Mouse (Mus musculus): ENCODE measurements at regions not wholly inside any gene's neighbourhood (a gene's known extent, or its start where the extent isn't known, plus 50 kb on each side); places are given as distances from the start of the nearest gene placed in this dataset.
"Not testable (repeated sequence)": the region's sequence is repeated elsewhere in the genome, so short reads cannot be mapped to it uniquely, and the experiment has no call there.

DNA sequence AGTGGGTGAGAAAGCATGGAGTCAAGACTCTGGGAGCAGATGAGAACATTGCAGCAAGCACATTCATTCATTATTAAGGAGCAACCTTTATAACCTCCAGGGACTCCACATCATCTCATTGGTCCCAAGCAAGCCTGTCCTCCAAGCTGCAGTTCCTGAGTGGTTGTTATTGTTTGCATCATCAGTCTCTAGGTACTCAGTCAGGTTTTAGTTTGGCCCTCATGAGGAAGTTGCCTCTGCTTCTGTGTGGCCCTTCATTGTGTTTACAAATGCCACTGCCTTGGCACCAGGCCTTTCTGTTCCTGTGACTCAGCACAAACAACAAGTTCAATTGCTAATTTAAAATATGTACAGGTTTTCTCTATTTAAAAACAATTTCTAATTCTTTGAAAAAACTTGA, 323.8 kb upstream of the Pabpc4l start:
- no peak for DNase-seq

GRCm38 (mm10) chr3:46764939-46765338, 316.9 kb upstream of the Pabpc4l start:
- DNase-seq, result no peak

DNA sequence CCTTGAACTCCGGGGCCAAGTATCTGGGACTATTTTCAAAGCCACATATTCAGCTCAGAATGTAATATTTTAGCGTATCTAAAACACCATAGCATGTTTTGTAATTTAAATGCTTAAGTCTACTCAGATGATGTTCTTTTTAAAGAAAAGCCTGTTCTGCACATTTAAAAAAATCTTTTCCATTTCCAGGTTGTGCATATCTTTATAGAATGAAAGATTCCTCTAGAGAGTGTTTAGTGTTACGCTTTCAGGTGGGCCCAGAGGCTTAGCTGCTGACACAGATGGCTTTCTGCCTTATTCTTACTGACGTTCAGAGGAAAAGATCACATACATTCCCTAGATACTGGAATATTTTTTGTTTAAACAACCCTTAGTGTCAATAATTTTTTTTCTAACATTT, 310.5 kb upstream of the Pabpc4l start:
- DNase-seq, result no peak

- DNase-seq, result no peak
Observed at GRCm38 (mm10) chr3:46727679-46728078, 279.7 kb upstream of the Pabpc4l start.

GRCm38 (mm10) chr3:46701649-46702048, 253.6 kb upstream of the Pabpc4l start:
- peak; percentile 10 for DNase-seq

- DNase-seq, result not testable (repeated sequence)
Observed at GRCm38 (mm10) chr3:46687680-46688420, 239.8 kb upstream of the Pabpc4l start.
